ENCODE assay signal across 27 mouse cellular contexts in the genomic region with DNA sequence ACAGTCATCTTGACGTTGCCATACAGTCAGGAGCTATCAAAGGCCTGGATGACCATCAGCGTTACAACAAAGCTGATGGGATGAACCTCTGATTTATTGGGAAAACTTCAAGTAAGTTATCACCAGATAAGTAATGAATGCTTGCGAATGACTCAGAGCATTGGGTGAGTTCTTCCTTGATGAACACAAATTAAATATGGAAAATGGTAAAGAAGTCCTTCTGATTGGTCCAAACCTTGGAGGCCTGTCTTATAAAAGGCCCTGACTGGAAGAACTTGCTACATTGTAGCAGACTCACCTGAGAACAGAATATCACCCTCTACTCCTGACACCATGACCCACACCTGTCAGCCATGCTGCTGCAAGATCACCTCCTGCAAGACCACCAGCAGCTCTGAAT. TPM values are rescaled to one million over a fixed set of nuclear protein-coding genes. Genes with fewer than 3 reads are reported as not detected.
A peak's percentile ranks its signal among the peaks of the same experiment; 100 is the strongest.
DNase-seq lines count a peak whose midpoint lies in the region; ATAC-seq and TF ChIP-seq lines count a peak whose summit lies in the region.
"Had no signal": no experiment of that assay in that cellular context is flagged by ENCODE, and none has a peak within 500 bp of the region (broad histone marks: within the 10 kb centered on the region; RNA-seq: fewer than 3 reads in every experiment).

Gene Gm11565, plus strand, starts transcription at position 301 of the 400 bp plus-strand sequence.

- no peak within 1 kb of the TSS for H3K27ac ChIP-seq in testis, adult 2 months (ENCODE audit: control insufficient read depth, insufficient read depth, low read depth, low read length)

- no peaks in the 10 kb centered on the region for H3K36me3 ChIP-seq in megakaryocyte, embryonic 14.5 days (replicated peaks; ENCODE audit: low read length)
- no peaks in the 10 kb centered on the region for H3K36me3 ChIP-seq in testis, adult 2 months (ENCODE audit: control insufficient read depth, insufficient read depth, low read length)
- H3K36me3 ChIP-seq: G1E had no signal

- H3K9me3 ChIP-seq in megakaryocyte, embryonic 14.5 days = no peaks in the 10 kb centered on the region

- H3K27me3 ChIP-seq in megakaryocyte, embryonic 14.5 days (replicated peaks) = no peaks in the 10 kb centered on the region
- no peaks in the 10 kb centered on the region for H3K27me3 ChIP-seq in testis, adult 2 months (ENCODE audit: control insufficient read depth, insufficient read depth, low read length)

- ATAC-seq in megakaryocyte, adult 5-6 weeks (ENCODE audit: poor library complexity, severe bottlenecking) = no peak
- ATAC-seq: activated CD4-positive, CD25-positive, alpha-beta regulatory T cell, adult 4 months; CD4-positive, CD25-positive, alpha-beta regulatory T cell, adult 4 months; Patski had no signal

- H3K4me3 ChIP-seq in megakaryocyte, embryonic 14.5 days (replicated peaks) = peak within 1 kb of the TSS; percentile 18
- H3K4me3 ChIP-seq in testis, adult 2 months (ENCODE audit: control insufficient read depth, low read depth, low read length) = peak within 1 kb of the TSS; percentile 30

- DNase-seq in testis, postnatal 10 days (ENCODE audit: low spot score) = no peak
- DNase-seq in testis, postnatal 14 days (ENCODE audit: low spot score) = peak; percentile 16
- DNase-seq in kidney, postnatal 25 days = no peak
- DNase-seq: adrenal gland, adult 2 months; adrenal gland, adult 8-10 months; adrenal gland, postnatal 10 days; adrenal gland, postnatal 14 days; adrenal gland, postnatal 25 days; adrenal gland, postnatal 36 days; B cell, adult 2 months; cerebellum, adult 11 months; cerebellum, adult 11-12 months; cerebellum, adult 18-20 months had no signal

- H3K4me1 ChIP-seq in megakaryocyte, embryonic 14.5 days = no peaks in the 10 kb centered on the region
- peaks cover 2% of the 10 kb centered on the region; the same call in 1 of the 2 replicates for H3K4me1 ChIP-seq in testis, adult 2 months (ENCODE audit: control insufficient read depth, insufficient read depth, low read length)

- TF ChIP-seq CTCF in testis, adult 2 months (IDR thresholded peaks at IDR 0.05; ENCODE audit: control insufficient read depth, insufficient read depth, insufficient replicate concordance, low read depth, low read length) = no peak

- TF ChIP-seq POLR2A in testis, adult 2 months (IDR thresholded peaks at IDR 0.05; ENCODE audit: control insufficient read depth, low read depth, low read length) = no peak

RNA-seq across cellular contexts. Expression of gene Gm11565, which starts in this region (rescaled TPM):
- polyA plus RNA-seq in megakaryocyte, embryonic 14.5 days (2012; ENCODE audit: insufficient read depth, low replicate concordance) = not detected in 2 replicates
- not detected in 2 replicates for total RNA-seq in megakaryocyte, adult 5-6 weeks (2015)
- not detected in 2 replicates for total RNA-seq in megakaryocyte, adult 5-6 weeks (2017)
- polyA plus RNA-seq in testis, adult 2 months (2012; rRNA removed) = 3.6 and 3.9 TPM in 2 replicates
- total RNA-seq: adrenal gland, adult 18-20 months; adrenal gland, adult 2 months; adrenal gland, adult 8-10 months; adrenal gland, postnatal 10 days; adrenal gland, postnatal 14 days; adrenal gland, postnatal 25 days; adrenal gland, postnatal 36 days; adrenal gland, postnatal 4 days; CH12.LX; ES-E14; MEL had no signal
- polyA plus RNA-seq: activated CD4-positive, CD25-positive, alpha-beta regulatory T cell, adult 4 months; adrenal gland, adult 2 months; brain, embryonic 14.5 days; C2C12; CD4-positive, CD25-positive, alpha-beta regulatory T cell, adult 4 months; G1E; Patski had no signal
